Mouse (Mus musculus): ENCODE measurements around the gene Zic2.

Zic2 gene

DNA sequence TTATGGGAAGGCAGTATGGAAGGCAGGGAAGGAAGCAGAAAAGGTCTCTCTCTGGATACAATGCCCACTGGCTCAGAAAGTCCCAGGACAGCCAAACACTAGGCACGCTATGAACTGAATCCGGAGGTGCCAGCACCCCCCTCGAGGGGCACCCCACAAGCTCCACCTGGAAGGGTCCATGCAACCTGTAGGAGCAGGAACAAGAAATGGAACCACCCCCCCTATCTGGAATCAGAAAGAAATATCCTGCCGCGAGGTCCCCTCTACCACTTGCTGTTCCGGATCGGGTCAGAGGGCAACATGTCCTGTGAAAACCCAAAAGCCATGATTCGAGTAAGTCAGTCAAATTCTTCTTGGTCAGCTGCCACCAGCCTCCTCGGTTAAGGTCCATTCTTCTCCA lies 13.3 kb upstream of the Zic2 start:
- DNase-seq (ENCODE audit: low read depth, low spot score), result no peak

DNA sequence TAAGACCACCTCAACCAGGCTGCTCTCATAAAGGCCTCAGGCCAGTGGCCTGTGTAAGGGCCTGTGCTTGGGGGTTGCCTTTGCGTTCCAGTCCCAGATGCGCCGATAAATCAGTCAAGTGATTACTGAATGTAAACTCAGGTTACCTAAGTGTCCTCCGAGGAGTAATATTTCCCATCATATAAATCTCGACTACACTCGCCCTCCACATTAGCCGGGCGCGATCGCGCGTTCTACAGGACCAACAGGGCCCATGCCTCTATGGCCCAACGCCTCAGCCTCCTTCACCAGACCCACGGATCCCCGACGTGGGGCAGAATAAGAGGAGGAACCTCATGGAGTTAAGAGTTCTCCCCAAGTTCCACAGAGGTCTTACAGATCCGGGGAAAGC lies 12.6 kb upstream of the Zic2 start:
- DNase-seq (ENCODE audit: low read depth, low spot score), result no peak

DNA sequence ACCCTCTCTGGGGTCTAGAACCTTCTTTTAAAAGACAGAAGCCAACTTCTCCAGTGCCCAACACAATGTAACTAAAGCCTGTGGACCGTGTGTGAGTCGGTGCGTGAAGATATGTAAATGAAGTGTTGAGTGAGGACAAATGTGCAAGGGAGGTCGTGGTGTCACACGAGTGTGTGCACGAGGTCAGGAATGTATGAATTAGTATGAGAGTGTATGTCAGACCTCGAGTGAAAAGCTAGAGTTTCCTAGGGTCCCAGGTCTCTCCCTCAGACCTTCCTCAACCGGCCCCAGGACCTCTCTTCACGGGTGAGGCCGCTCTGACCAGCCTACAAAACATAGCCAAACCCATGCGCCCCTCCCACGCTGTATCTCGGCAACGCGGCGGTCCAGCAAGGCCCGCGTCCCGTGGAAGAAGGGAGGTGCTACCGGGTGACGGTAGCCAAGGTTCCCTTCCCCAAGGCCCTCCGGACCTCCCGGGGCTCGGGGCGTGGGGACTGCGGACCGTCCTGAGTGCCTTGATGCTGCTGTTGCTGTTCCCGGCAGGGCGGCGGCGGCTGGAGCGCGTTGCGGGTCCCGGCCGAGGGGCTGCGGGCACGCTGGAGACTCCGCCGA lies 12.0 kb upstream of the Zic2 start:
- DNase-seq (ENCODE audit: low read depth, low spot score), result no peak

DNA sequence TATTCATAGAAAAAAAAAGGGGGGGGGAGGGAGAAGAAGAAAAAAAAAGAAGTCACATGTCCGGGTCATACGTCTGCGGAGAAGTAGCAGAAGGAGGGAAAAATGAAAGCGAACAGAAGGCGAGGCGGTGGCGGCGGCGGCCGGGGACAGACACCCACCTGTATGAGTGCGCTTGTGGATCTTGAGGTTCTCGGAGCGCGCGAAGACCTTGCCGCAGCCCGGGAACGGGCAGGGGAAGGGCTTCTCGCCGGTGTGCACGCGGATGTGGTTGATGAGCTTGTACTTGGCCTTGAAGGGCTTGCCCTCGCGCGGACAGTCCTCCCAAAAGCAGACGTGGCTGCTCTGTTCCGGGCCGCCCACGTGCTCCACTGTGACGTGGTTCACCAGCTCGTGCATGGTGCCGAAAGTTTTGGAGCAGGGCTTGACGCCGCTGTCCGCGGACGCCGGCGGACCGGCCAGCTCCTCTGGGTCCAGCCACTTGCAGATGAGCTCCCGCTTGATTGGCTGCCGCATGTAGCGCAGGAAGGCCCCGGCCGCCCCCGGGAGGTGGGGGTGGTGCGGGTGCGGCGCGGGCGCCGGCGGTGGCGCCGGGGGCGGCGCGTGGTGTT lies 11.4 kb upstream of the Zic2 start:
- DNase-seq (ENCODE audit: low read depth, low spot score), result peak; percentile 18

DNA sequence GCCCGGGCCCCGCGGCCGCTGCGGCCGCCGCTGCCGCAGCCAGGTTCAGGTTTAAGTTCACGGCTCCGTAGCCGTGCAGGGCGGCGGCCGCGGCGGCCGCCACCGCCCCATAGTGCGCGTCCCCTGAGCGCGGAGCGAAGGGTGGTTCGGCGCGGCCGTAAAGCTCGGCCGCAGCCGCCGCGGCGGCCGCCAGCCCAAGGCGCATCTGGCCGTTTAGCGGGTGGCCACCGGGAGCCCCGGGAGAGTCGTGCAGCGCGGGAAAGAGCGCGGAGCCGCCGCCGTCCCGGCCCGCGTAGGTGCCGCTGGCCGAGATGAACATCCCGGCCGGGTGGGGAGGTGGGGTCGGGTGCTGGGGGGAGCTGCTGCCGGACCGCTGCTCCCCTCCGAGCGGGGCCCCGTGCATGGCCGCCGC lies 10.9 kb upstream of the Zic2 start:
- DNase-seq (ENCODE audit: low read depth, low spot score), result no peak

- no peak for DNase-seq (ENCODE audit: low read depth, low spot score)
Observed at GRCm38 (mm10) chr14:122464763-122465741, 10.2 kb upstream of the Zic2 start, which contains the start of gene Zic5. TSS of gene Zic5 (minus strand) at chr14:122465677.

GRCm38 (mm10) chr14:122465931-122466490 lies 9.2 kb upstream of the Zic2 start:
- no peak for DNase-seq (ENCODE audit: low read depth, low spot score)

GRCm38 (mm10) chr14:122466756-122467362 lies 8.4 kb upstream of the Zic2 start:
- no peak for DNase-seq (ENCODE audit: low read depth, low spot score)

DNA sequence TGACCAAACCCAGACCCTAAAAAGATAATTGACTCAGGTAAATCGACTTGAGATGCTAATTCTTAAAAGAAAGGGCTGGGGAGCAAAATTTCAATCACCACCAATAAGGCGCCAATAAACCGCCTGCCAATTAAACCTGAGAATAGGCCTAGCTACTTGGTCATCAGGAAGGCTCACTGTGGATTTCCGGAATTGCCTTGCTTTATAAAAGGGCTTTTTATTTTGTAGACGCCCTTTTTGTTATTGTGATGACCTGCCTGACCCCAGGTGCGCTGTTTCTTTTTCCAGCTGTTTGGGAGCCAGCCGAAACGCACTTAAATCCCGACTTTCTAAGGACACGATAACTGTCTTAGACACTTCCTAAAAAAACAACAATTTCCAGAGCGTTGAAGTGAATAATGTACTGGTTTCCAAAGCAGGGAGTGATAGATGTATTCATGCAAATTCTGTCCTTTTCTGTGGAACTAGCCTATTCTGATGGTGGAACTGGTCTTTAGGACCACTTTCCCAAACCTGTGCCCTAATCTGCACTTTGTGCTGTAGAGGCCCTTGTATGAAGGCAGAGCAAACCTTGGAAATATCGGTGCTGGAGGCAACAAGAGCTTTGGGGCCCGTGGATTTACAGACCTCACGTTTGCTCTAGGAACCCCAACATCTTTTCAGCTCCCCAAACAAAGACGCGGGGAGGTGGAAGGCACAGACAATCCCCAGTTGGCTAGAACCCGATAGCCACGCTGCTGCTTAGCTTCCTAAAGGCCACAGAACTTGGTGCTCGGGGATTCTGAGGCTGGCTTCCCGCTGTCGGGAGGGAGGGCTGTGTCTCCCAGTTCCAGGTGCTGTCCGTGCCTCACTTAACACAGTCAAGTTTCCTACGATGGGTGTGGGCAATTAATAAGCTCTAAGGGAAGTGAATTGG lies 7.1 kb upstream of the Zic2 start:
- no peak for DNase-seq (ENCODE audit: low read depth, low spot score)

- no peak for DNase-seq (ENCODE audit: low read depth, low spot score)
Observed at GRCm38 (mm10) chr14:122468971-122469755, 6.1 kb upstream of the Zic2 start.

- DNase-seq (ENCODE audit: low read depth, low spot score), result no peak
Observed at GRCm38 (mm10) chr14:122471449-122472085, 3.7 kb upstream of the Zic2 start.

GRCm38 (mm10) chr14:122472161-122472560 lies 3.1 kb upstream of the Zic2 start:
- DNase-seq (ENCODE audit: low read depth, low spot score), result no peak

DNA sequence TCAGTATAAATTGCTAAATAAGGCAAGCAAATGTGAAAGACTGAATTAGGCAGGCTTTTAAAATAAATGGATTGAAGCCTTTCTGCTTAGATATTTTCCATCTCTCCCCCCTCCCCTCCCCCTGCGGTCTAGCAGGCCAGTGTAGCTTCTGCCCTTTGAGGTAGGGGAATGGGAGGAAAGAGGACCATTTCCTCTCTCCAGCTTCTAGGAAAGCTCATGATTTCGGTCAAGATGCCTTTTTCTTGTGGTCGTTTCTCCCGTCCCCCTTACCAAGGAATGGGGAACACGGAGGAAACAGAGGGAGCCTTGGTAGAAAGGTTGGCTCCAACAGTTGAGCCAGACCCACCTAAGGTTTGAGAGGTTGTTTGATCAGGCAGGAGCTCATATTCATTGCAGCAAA lies 2.6 kb upstream of the Zic2 start:
- no peak for DNase-seq (ENCODE audit: low read depth, low spot score)

- DNase-seq (ENCODE audit: low read depth, low spot score), result no peak
Observed at GRCm38 (mm10) chr14:122473211-122473751, 2.0 kb upstream of the Zic2 start.

DNA sequence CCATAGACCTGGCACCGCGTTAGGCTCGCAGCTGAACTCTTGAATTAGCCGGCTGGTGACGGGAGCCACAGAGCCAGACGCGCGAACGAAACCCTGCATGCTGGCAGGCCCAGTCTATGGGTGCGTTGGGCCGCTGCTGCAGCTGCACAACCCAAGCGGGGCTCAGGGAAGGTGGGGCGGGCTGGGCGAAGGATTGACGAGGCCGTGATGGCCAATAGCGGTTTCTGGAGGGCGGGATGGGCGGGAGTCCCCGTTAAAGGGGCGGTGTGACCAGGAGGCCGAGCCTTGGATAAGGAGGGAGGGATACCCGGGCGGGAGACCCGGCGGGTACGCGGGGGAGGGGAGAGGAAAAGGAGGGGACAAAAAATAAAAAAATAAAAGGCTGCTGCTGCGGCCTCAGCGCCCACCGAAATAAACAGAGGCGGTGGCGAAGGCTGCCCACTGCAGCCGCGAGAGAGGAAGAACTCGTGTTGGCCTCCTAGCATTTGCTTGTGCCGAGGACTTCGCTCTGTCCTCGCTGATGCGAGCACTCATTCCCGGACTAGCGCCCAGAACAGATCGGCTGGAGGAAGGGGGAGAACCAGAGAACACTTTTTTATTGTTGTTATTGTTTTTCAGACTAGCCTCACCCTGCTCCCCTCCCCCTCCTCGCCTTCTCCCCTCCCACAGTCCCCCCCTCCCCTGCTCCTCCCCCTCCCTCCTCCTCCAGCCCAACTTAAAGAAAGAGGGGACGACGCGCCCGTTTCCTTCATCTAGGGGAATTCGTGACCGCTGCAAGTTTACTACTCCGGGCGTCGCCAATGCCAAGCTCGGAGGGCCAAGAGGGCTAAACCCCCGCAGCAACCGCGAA lies 969 bp upstream of the Zic2 start:
- no peak for DNase-seq (ENCODE audit: low read depth, low spot score)

GRCm38 (mm10) chr14:122475557-122476040 lies 364 bp downstream of the Zic2 start:
- no peak for DNase-seq (ENCODE audit: low read depth, low spot score)

- DNase-seq (ENCODE audit: low read depth, low spot score), result no peak
Observed at GRCm38 (mm10) chr14:122476041-122476821, 996 bp downstream of the Zic2 start.

Measured in skeletal muscle tissue, adult 2 months (tissue).